Mouse (Mus musculus): Measurements from ENCODE around the gene Gabarapl1. TPM values are rescaled to one million over a fixed set of nuclear protein-coding genes. Genes with fewer than 3 reads are reported as not detected.

The Gabarapl1 gene
- total and polyA plus RNA-seq, 3 experiments, result 43.9 to 102 (median 80.8) TPM

DNA sequence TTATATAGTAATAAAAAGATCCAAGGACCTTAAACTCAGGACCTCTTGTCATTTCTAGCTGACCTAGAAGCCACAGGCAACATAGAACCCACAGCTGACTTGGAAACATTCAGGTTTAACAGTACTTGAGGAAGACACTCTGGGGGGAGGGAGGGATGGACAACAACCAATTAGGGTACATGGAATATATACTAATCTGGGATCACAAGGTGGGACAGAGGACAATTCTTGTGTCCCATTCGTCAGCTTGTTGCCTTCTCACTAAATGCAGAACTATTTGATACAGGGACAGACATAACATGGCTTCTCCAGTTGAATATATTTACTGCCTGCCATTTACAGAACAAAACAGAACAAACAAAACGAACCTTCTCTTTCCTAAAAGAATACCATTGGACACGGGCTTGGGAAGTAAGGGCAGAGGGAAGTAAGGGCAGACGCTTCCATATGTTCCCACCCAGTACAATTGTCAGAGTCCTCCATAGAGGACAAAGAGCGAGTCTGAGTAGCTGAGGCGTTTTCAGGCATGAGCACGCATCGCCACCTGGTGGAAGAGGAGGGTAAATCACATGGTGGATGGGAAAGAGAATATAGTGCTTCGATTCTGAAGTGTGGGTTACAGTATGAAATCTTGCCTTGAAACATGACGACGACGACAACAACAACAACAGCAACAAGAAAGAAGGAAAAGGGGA, 26.1 kb downstream of the Gabarapl1 start:
- Histone ChIP-seq H3K4me2 (ENCODE audit: insufficient read depth, low read depth, poor library complexity, severe bottlenecking) (peak overlapping the region; percentile 27; the same call in 1 of the 2 replicates), H3K79me2 (replicated peaks; ENCODE audit: control insufficient read depth, extremely low read depth, insufficient read depth, poor library complexity, severe bottlenecking) (no peaks in the 10 kb centered on the region; the same call in 1 of the 2 replicates), H3K9me3 (replicated peaks; ENCODE audit: low read length) (no peaks in the 10 kb centered on the region), H3K4me1 (ENCODE audit: control insufficient read depth in 1 of 2, insufficient read depth in 2 of 2) (0 out of 4 replicates have a peak, but pooled peaks cover 0 to 2% of the 10 kb centered on the region in 2 experiments), H3K9ac (ENCODE audit: insufficient read depth, low read depth) (no peak overlapping the region), H3K36me3 (replicated peaks in 1 of 2; ENCODE audit: control insufficient read depth in 1 of 2, insufficient read depth in 1 of 2, low read length in 1 of 2) (no peaks in the 10 kb centered on the region), H3K27me3 (replicated peaks) (no peaks in the 10 kb centered on the region), H3K4me3 (replicated peaks in 1 of 3; ENCODE audit: low read depth in 2 of 3, low read length in 2 of 3, poor library complexity in 1 of 3) (no peak overlapping the region), H3K27ac (ENCODE audit: insufficient read depth, low read depth) (no peak overlapping the region)
- dilution Hi-C loops (cut with MboI; ENCODE audit: extremely low pct_ligation_motif_present, extremely low pct_unique_long_range_greater_than_20kb, low sequenced_read_pairs), result no loop called here
- TF ChIP-seq POLR2AphosphoS2 (IDR thresholded peaks at IDR 0.05; ENCODE audit: low read depth, low read length), result no peak
- 0 out of 2 replicates have a peak, but pooled peaks have one; percentile 40 for TF ChIP-seq IRF4 (IDR thresholded peaks at IDR 0.05; ENCODE audit: low read depth, low read length)
- TF ChIP-seq MAZ (IDR thresholded peaks at IDR 0.05; ENCODE audit: low read depth, low read length), result no peak
- TF ChIP-seq MYC (IDR thresholded peaks at IDR 0.05; ENCODE audit: low read depth, low read length), result peak; percentile 73
- TF ChIP-seq NRF1 (IDR thresholded peaks at IDR 0.05; ENCODE audit: low read depth, low read length), result 0 out of 2 replicates have a peak, but pooled peaks have one; percentile 15
- 0 out of 2 replicates have a peak, but pooled peaks have one; percentile 8 for TF ChIP-seq ZC3H11A (IDR thresholded peaks at IDR 0.05; ENCODE audit: low read depth, low read length)
- no peak for TF ChIP-seq ZMIZ1 (IDR thresholded peaks at IDR 0.05; ENCODE audit: low read depth, low read length)
- peak; percentile 95 for TF ChIP-seq MAX (IDR thresholded peaks at IDR 0.05; ENCODE audit: low read length)
- TF ChIP-seq UBTF (IDR thresholded peaks at IDR 0.05; ENCODE audit: low read depth, low read length), result no peak
- no peak for TF ChIP-seq GABPA (IDR thresholded peaks at IDR 0.05; ENCODE audit: insufficient replicate concordance, low read depth, low read length)
- TF ChIP-seq RAD21 (IDR thresholded peaks at IDR 0.05; ENCODE audit: low read depth, low read length), result peak; percentile 93
- peak; percentile 80 to 94 for TF ChIP-seq CTCF (conservative IDR thresholded peaks at IDR 0.05 in 1 of 2, IDR thresholded peaks at IDR 0.05 in 1 of 2; ENCODE audit: low read depth in 2 of 2, low read length in 2 of 2)
- peak; percentile 87 for TF ChIP-seq SMC3 (IDR thresholded peaks at IDR 0.05; ENCODE audit: low read depth, low read length)
- TF ChIP-seq ETS1 (conservative IDR thresholded peaks at IDR 0.05; ENCODE audit: low read depth, low read length), result no peak
- in situ Hi-C loops (cut with MboI; ENCODE audit: low pct_ligation_motif_present, low pct_unique_long_range_greater_than_20kb, low sequenced_read_pairs), result no loop called here
- DNase-seq (ENCODE audit: extremely low read depth), result peak; percentile 78

DNA sequence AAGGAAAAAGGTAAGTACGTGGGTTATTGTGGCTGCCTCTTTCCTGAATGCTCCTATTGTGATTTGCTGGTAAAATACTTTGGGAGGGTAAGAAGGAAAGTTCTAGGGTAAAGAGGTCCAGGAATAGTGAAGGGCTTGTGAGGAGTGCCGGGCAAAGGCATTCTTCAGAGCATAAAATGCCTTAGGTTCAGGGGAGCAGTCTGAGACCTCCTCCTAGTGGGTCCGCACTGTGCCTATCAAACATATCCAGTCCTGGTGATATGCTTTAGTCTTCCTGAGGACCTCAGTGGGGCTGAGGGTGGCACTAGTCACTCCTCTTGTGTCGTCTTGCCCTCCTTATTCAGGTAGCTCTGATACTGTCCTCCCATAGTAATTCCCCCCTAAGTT, 26.7 kb downstream of the Gabarapl1 start:
- 0 out of 4 replicates have a peak, but pooled peaks cover 0 to 2% of the 10 kb centered on the region in 2 experiments for H3K4me1 ChIP-seq (ENCODE audit: control insufficient read depth in 1 of 2, insufficient read depth in 2 of 2)
- H3K36me3 ChIP-seq (replicated peaks in 1 of 2; ENCODE audit: control insufficient read depth in 1 of 2, insufficient read depth in 1 of 2, low read length in 1 of 2), result no peaks in the 10 kb centered on the region
- H3K27me3 ChIP-seq (replicated peaks), result no peaks in the 10 kb centered on the region
- no peak overlapping the region for H3K9ac ChIP-seq (ENCODE audit: insufficient read depth, low read depth)
- TF ChIP-seq NRF1 (IDR thresholded peaks at IDR 0.05; ENCODE audit: low read depth, low read length), result no peak
- no peak for TF ChIP-seq SMC3 (IDR thresholded peaks at IDR 0.05; ENCODE audit: low read depth, low read length)
- TF ChIP-seq NELFE (IDR thresholded peaks at IDR 0.05; ENCODE audit: low read depth, low read length), result no peak
- TF ChIP-seq JUND (conservative IDR thresholded peaks at IDR 0.05; ENCODE audit: low read depth, low read length), result no peak
- no peak for TF ChIP-seq IRF4 (IDR thresholded peaks at IDR 0.05; ENCODE audit: low read depth, low read length)
- no peaks in the 10 kb centered on the region; the same call in 1 of the 2 replicates for H3K79me2 ChIP-seq (replicated peaks; ENCODE audit: control insufficient read depth, extremely low read depth, insufficient read depth, poor library complexity, severe bottlenecking)
- no peak for DNase-seq (ENCODE audit: extremely low read depth)
- dilution Hi-C loops (cut with MboI; ENCODE audit: extremely low pct_ligation_motif_present, extremely low pct_unique_long_range_greater_than_20kb, low sequenced_read_pairs) (no loop called here), in situ Hi-C loops (cut with MboI; ENCODE audit: low pct_ligation_motif_present, low pct_unique_long_range_greater_than_20kb, low sequenced_read_pairs) (no loop called here)
- no peaks in the 10 kb centered on the region for H3K9me3 ChIP-seq (replicated peaks; ENCODE audit: low read length)
- H3K4me2 ChIP-seq (ENCODE audit: insufficient read depth, low read depth, poor library complexity, severe bottlenecking), result peak overlapping the region; percentile 27; the same call in 1 of the 2 replicates
- no peak overlapping the region for H3K4me3 ChIP-seq (replicated peaks in 1 of 3; ENCODE audit: low read depth in 2 of 3, low read length in 2 of 3, poor library complexity in 1 of 3)
- no peak overlapping the region for H3K27ac ChIP-seq (ENCODE audit: insufficient read depth, low read depth)

Data from CH12.LX (cell line).